Mouse (Mus musculus) adrenal gland, postnatal 14 days (tissue): ENCODE measurements at regions not wholly inside any gene's neighbourhood (a gene's known extent, or its start where the extent isn't known, plus 50 kb on each side); places are given as distances from the start of the nearest gene placed in this dataset.

Experiments used
- DNase-seq: peaks from one replicate; pipeline ENCODE4 v3.0.0; 2021; ENCODE audit warnings: mixed read lengths

GRCm38 (mm10) chr17:63575316-63576007 lies 75.6 kb upstream of the Fbxl17 start:
- peak; percentile 47 for DNase-seq

GRCm38 (mm10) chr17:63582870-63583269 lies 83.1 kb upstream of the Fbxl17 start:
- no peak for DNase-seq

- DNase-seq = no peak
These were observed 107.4 kb upstream of the Fbxl17 start for GRCm38 (mm10) chr17:63607021-63607751.

- no peak for DNase-seq
These were observed 122.9 kb upstream of the Fbxl17 start for GRCm38 (mm10) chr17:63622726-63623125.

GRCm38 (mm10) chr17:63637598-63637997 lies 137.8 kb upstream of the Fbxl17 start:
- DNase-seq = no peak

- peak; percentile 10 for DNase-seq
These were observed 144.6 kb upstream of the Fbxl17 start for GRCm38 (mm10) chr17:63644390-63644789.

- no peak for DNase-seq
These were observed 157.9 kb upstream of the Fbxl17 start for GRCm38 (mm10) chr17:63657687-63658086.

GRCm38 (mm10) chr17:63660841-63661481 lies 161.1 kb upstream of the Fbxl17 start:
- peak; percentile 6 for DNase-seq

- no peak for DNase-seq
These were observed 161.8 kb upstream of the Fbxl17 start for GRCm38 (mm10) chr17:63661584-63661983.

- no peak for DNase-seq
These were observed 162.4 kb upstream of the Fbxl17 start for GRCm38 (mm10) chr17:63662251-63662650.

GRCm38 (mm10) chr17:63676791-63677190 lies 177.0 kb upstream of the Fbxl17 start:
- no peak for DNase-seq

- DNase-seq = peak; percentile 23
These were observed 178.3 kb upstream of the Fbxl17 start for GRCm38 (mm10) chr17:63677996-63678657.

GRCm38 (mm10) chr17:63680479-63680878 lies 180.7 kb upstream of the Fbxl17 start:
- no peak for DNase-seq

GRCm38 (mm10) chr17:63683345-63683744 lies 179.5 kb upstream of the Fer start:
- DNase-seq = peak; percentile 19

GRCm38 (mm10) chr17:63684026-63684425 lies 178.8 kb upstream of the Fer start:
- peak; percentile 16 for DNase-seq

- DNase-seq = no peak
These were observed 176.9 kb upstream of the Fer start for GRCm38 (mm10) chr17:63685956-63686355.

GRCm38 (mm10) chr17:63686361-63686760 lies 176.5 kb upstream of the Fer start:
- no peak for DNase-seq

- peak; percentile 74 for DNase-seq
These were observed 173.6 kb upstream of the Fer start for GRCm38 (mm10) chr17:63689291-63689690.

- DNase-seq = no peak
These were observed 171.8 kb upstream of the Fer start for GRCm38 (mm10) chr17:63690829-63691689.

- no peak for DNase-seq
These were observed 171.2 kb upstream of the Fer start for GRCm38 (mm10) chr17:63691690-63691968.

- no peak for DNase-seq
These were observed 169.6 kb upstream of the Fer start for GRCm38 (mm10) chr17:63693274-63693673.

- no peak for DNase-seq
These were observed 163.3 kb upstream of the Fer start for GRCm38 (mm10) chr17:63699537-63699936.
